Mouse (Mus musculus): Measurements from ENCODE around the gene Glce.

Gene Glce

DNA sequence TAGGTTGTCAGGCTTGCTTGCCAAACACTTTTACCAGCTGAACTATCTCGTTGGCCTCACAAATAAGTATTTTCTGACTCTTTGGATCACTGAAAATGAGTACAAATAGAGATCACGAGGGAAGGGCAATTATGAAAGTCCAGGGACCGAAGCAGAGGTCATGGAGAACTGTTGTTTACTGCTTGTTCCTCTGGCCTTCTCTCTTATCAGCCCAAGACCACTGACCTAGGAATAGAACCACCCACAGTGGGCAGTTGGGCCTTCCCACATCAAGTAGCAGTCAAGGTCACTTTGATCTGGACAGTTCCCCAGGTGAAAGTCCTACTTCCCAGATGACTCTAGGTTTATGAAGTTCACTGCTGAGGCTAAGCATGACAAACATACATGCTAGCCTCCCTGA lies 80.3 kb downstream of the Glce start:
- in situ Hi-C loops (cut with MboI; ENCODE audit: unreplicated experiment in 2 of 2), result loop anchor here (5.0 to 25.0 kb wide), 3 partner anchors 200 to 520 kb away; no protein-coding TSS in a partner anchor

GRCm38 (mm10) chr9:62040008-62040608 lies 82.3 kb downstream of the Glce start:
- in situ Hi-C loops (cut with MboI; ENCODE audit: unreplicated experiment in 2 of 2), result loop anchor here (5.0 to 25.0 kb wide), 3 partner anchors 202 to 522 kb away; no protein-coding TSS in a partner anchor

DNA sequence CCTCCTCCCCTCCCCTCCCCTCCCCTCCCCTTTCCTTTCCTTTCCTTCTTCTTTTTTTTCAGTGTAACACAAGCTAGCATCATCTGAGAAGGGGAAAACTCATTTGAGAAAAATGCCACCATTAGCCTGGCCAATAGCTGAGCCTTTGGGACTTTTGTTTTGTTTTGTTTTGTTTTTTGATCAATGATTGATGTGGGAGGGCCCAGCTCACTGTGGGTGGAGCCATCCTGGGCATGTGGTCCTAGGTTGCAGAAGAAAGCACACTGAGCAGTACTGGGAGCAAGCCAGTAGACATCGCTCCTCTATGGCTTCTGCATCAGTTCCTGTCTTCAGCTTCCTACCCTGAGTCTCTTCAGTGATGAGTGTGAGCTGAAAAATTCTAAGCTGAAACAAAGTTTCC lies 86.6 kb downstream of the Glce start:
- in situ Hi-C loops (cut with MboI; ENCODE audit: unreplicated experiment in 2 of 2), result loop anchor here in 1 of 2 experiments (25.0 kb wide), 1 partner anchor 526 kb away; no protein-coding TSS in a partner anchor

DNA sequence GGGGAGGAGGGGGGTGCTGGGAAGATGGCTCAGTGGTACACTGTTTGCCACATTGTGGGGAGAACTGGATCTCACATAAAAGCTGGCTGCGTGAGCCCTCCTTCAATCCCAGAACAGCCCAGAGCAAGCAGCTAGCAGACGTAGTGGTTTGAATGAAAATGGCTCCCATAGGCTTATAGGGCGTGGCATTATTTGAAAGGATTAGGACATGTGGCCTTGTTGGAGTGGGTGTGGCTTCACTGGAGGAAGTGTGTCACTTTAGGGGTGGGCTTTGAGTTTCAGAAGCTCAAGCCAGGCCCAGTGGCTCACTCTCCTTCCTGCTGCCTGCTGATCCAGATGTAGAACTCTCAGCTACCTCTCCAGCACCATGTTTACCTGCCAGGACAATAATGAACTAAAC lies 90.2 kb downstream of the Glce start:
- in situ Hi-C loops (cut with MboI; ENCODE audit: unreplicated experiment in 2 of 2), result loop anchor here in 1 of 2 experiments (25.0 kb wide), 1 partner anchor 530 kb away; no protein-coding TSS in a partner anchor

- in situ Hi-C loops (cut with MboI; ENCODE audit: unreplicated experiment in 2 of 2), result loop anchor here in 1 of 2 experiments (25.0 kb wide), 1 partner anchor 534 kb away; no protein-coding TSS in a partner anchor
These were observed 94.4 kb downstream of the Glce start for GRCm38 (mm10) chr9:62028072-62028471.

DNA sequence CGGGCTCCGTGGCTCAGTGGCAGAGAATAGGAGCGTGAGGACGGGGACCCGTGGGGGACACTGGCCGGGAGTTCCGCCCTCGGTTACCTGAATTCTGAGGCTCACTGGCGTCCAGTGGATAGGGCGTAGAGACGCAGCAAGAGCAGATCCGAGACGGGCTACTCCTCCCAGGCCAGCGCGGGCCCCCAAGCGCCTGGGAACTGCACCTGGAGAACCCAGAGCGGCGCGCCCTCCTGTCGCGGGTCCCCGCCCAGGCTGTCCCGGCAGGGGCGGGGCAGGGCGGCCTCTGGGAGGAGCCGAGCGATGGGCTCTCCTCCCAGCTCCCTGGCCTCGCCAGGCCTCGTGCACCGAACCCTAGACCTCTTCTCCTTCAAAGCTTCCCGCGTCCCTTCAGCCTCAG lies 95.9 kb downstream of the Glce start, which contains the start of gene Paqr5:
Gene Paqr5 (minus strand): TSS at position 257 of the 400 bp plus-strand sequence.
- in situ Hi-C loops (cut with MboI; ENCODE audit: unreplicated experiment in 2 of 2), result loop anchor here in 1 of 2 experiments (25.0 kb wide), 1 partner anchor 536 kb away; no protein-coding TSS in a partner anchor

GRCm38 (mm10) chr9:62025056-62025455 lies 97.4 kb downstream of the Glce start:
- in situ Hi-C loops (cut with MboI; ENCODE audit: unreplicated experiment in 2 of 2), result loop anchor here in 1 of 2 experiments (25.0 kb wide), 1 partner anchor 537 kb away; no protein-coding TSS in a partner anchor

DNA sequence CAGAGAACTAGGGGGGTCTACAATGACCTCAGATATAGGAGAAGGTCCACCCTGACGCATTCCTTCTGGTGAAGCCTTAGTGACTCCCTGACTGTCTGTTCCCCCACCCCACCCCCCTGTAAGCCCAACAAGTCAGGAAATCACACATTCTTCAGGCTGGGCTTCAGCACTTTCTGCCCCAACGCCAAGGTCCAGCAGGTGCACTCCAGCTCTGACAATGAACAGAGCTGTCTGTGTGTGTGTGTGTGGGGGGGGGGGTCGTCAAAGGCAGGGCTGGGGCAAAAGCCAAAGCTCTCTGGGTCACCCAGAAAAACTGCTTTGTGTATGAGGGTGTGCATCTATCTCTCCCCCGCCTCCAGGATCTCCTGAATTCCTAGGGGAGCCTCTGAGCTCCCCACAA lies 98.6 kb downstream of the Glce start:
- in situ Hi-C loops (cut with MboI; ENCODE audit: unreplicated experiment in 2 of 2), result no loop called here

GRCm38 (mm10) chr9:62022961-62023680 lies 99.3 kb downstream of the Glce start:
- in situ Hi-C loops (cut with MboI; ENCODE audit: unreplicated experiment in 2 of 2), result no loop called here

DNA sequence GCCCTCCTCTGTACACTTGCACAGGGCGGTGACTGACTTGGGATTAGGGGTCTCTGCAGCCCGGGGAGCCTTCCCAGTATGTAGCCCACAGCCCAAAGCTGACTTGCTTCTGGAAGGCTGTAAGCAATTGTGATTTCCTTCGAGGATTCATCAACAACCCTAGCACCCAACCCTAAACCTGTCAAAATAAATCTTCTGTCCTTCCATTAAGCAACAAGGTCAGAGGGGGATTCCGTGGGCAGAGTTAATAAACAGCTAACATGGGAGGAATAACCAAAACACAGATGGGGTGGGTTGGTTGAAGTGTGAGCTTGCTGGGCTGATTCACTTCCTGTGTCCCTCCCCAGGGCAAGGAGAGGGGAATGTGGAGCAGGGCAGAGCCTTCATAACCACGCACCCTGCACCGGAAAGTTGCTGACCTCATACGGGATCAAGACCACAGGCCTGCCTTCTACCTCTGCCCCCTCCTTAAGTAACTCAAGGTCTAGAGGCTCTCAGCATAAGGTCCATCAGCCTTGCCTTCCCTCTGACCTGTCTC lies 100.8 kb downstream of the Glce start:
- in situ Hi-C loops (cut with MboI; ENCODE audit: unreplicated experiment in 2 of 2), result no loop called here

- in situ Hi-C loops (cut with MboI; ENCODE audit: unreplicated experiment in 2 of 2), result no loop called here
These were observed 102.2 kb downstream of the Glce start for GRCm38 (mm10) chr9:62020259-62020658.

DNA sequence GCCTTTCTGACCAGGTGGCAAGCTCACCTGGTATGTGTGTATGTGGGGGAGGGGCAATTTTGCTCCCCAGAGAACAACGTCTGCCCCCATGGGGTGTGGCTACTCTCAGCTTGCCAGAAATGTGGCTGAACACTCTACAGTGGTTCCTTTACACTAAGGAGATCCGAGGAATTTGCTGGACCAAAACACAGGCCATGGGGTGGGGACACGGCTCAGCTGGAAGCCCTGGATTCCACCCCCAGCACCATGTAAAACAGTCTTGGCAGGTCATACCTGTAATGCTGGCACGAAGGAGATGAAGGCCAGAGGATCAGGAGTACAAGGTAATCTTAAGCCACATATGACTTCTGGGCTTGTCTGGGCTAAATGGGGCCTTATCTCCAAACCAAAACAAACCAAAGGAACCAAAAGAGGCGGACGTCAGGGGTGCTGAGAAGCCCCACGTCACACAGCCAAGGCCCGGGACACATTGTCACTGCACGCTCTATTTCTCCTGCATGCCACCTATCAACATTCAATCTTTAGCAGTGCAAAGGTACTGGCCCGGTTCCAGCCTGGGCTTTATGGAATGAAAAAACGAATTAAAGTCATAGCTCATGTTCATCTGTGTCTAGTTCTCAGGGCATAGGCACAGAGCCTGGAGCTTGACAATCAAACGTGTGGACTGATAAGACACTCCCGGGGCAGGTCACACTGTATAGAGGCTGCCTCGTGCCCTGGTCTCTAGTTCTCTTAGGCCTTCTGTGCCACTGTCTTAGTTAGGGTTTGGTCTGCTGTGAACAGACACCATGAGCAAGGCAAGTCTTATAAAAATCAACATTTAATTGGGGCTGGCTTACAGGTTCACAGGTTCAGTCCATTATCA lies 104.0 kb downstream of the Glce start:
- in situ Hi-C loops (cut with MboI; ENCODE audit: unreplicated experiment in 2 of 2), result no loop called here

- in situ Hi-C loops (cut with MboI; ENCODE audit: unreplicated experiment in 2 of 2), result no loop called here
These were observed 105.1 kb downstream of the Glce start for GRCm38 (mm10) chr9:62017329-62017728.

DNA sequence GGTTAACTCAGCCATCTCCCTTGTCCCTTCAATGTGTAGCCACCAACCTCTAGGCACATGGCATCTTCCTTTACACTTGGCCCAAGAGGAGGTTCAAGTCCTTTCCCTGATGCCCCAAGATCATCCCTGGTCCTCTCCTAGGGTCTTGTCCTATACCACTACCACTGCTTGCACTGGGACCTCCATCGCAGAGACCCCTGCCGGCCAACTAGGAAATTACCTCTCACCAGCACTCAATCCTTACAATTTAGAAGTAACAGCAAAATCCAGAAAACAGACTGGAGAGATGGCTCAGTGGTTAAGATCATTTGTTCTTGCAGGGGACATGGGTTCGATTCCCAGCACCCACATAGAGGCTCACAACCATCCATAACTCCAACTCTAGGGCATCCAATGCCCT lies 107.0 kb downstream of the Glce start:
- in situ Hi-C loops (cut with MboI; ENCODE audit: unreplicated experiment in 2 of 2), result no loop called here

DNA sequence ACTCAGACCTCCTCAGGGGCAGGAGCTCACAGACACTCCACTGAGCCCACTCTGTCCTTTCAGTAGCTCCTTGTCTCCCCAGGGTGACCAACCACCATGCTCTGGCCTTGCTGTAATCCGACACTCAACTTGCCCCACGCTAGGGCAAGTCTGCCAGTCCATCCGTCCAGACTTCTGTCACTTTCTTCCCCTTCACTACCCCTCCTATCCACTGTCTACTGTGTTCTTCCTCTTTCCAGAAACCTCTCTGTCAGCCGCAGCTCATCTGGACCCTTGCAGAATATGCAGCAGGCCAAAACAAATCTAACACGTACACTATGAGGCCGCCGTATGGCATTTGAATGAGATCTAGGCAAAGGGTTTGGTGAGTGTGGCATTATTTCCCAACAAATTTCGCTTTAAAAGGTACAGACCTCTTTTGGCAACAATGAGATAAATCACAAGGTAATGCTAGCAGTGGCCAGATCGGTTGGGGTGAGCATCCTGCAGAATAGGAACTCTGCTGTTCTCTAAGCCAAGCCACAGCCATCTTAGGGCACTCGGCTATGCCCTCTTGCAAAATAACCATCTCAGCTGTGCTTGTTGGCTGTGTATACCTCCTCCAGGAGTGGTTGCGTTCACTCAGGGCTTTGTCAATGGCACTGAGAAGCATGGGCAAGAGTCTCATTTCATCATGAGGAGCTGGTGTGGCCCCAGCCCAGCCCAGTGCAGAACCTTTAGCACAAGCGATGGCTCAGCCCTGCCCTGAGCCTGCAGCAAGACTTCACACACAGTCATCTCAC lies 108.9 kb downstream of the Glce start:
- in situ Hi-C loops (cut with MboI; ENCODE audit: unreplicated experiment in 2 of 2), result no loop called here

DNA sequence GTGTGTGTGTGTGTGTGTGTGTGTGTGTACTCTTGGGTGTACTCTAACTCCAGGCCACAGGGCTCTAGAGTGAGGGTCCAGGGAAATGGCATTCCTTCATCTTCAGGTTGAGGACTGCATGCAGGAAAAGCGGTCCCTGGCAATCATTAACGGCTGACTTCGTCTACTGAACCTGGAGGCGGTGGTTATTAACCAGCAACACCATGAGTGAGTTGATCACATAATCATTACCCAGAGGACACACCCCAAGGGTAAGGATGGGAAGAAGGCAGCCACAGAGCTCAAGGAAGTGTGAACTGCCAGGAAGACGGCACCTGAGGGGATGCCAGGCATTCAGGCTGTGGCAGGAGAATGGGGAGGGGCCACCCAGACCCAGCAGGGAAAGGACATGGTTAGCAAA lies 114.1 kb downstream of the Glce start:
- in situ Hi-C loops (cut with MboI; ENCODE audit: unreplicated experiment in 2 of 2), result no loop called here
